Mouse (Mus musculus) MEL (cell line): ENCODE results near the gene Rnf181. TPM values are rescaled to one million over a fixed set of nuclear protein-coding genes. Genes with fewer than 3 reads are reported as not detected.

ENCODE experiments used
- DNase-seq: peaks from one replicate; pipeline ENCODE4 v3.0.0; 2011; ENCODE audit warnings: low read depth, low spot score
- H3K27ac ChIP-seq: 2 replicates; pipeline ENCODE4 v1.5.1; 2012; ENCODE audit warnings: low read depth, mild to moderate bottlenecking, control low read depth, low read length, moderate library complexity; ENCODE audit not compliant: control insufficient read depth
- H3K27me3 ChIP-seq, 2 experiments: fragments of 150-350 bp in 1 of 2; sonication (generic) in 1 of 2; 2 replicates each; pipeline ENCODE4 v1.6.1; 2012; ENCODE audit warnings: low read length in 2 of 2, mild to moderate bottlenecking in 2 of 2, improper control_type of control experiment in 1 of 2, moderate library complexity in 1 of 2; ENCODE audit not compliant: insufficient read depth in 2 of 2, control insufficient read depth in 1 of 2
- H3K36me3 ChIP-seq, 2 experiments: 2 replicates each; pipeline ENCODE4 v1.6.1; 2012 to 2014; ENCODE audit warnings: low read length in 2 of 2, improper control_type of control experiment in 1 of 2, inconsistent platforms in 1 of 2, mild to moderate bottlenecking in 1 of 2; ENCODE audit not compliant: insufficient read depth in 2 of 2, control insufficient read depth in 1 of 2
- H3K4me1 ChIP-seq, 2 experiments: fragments of 150-350 bp in 1 of 2; sonication (generic) in 1 of 2; 2 replicates each; pipeline ENCODE4 v1.6.1; 2012; ENCODE audit warnings: low read length in 2 of 2, improper control_type of control experiment in 1 of 2, mild to moderate bottlenecking in 1 of 2; ENCODE audit not compliant: insufficient read depth in 2 of 2, control insufficient read depth in 1 of 2
- H3K4me3 ChIP-seq, 2 experiments: fragments of 150-350 bp in 1 of 2; sonication (generic) in 1 of 2; 2 replicates each; pipeline ENCODE4 v1.5.1; 2012; ENCODE audit warnings: low read depth in 2 of 2, low read length in 2 of 2, mild to moderate bottlenecking in 2 of 2, moderate library complexity in 2 of 2, control low read depth in 1 of 2, improper control_type of control experiment in 1 of 2; ENCODE audit not compliant: control insufficient read depth in 1 of 2, insufficient read depth in 1 of 2
- H3K79me2 ChIP-seq: 2 replicates; pipeline ENCODE4 v1.6.1; 2012; ENCODE audit warnings: mild to moderate bottlenecking, low read length, moderate library complexity; ENCODE audit not compliant: control insufficient read depth, poor library complexity, insufficient read depth
- H3K9ac ChIP-seq: 2 replicates; pipeline ENCODE4 v1.6.1; 2012; ENCODE audit warnings: low read depth, mild to moderate bottlenecking, control low read depth, low read length, moderate library complexity; ENCODE audit not compliant: control insufficient read depth, poor library complexity, severe bottlenecking
- H3K9me3 ChIP-seq: fragments of 150-350 bp; sonication (generic); replicated peaks from 2 replicates; pipeline ENCODE4 v1.6.1; 2012; ENCODE audit warnings: mild to moderate bottlenecking, low read length, improper control_type of control experiment, moderate library complexity; ENCODE audit not compliant: insufficient read depth
- BHLHE40 ChIP-seq: IDR thresholded peaks from 2 replicates; pipeline ENCODE4 v1.6.1; 2012; ENCODE audit warnings: low read depth, mild to moderate bottlenecking, inconsistent platforms, low read length, improper control_type of control experiment, borderline replicate concordance
- CHD1 ChIP-seq: IDR thresholded peaks from 2 replicates; pipeline ENCODE4 v1.6.1; 2012; ENCODE audit warnings: low read depth, mild to moderate bottlenecking, inconsistent platforms, low read length, improper control_type of control experiment
- CTCF ChIP-seq, 3 experiments: IDR thresholded peaks in 2 of 3; conservative IDR thresholded peaks in 1 of 3; 2 replicates each; pipeline ENCODE4 v1.5.1; 2011 to 2012; ENCODE audit warnings: low read length in 3 of 3, low read depth in 2 of 3, mild to moderate bottlenecking in 2 of 3, improper control_type of control experiment in 1 of 3, inconsistent platforms in 1 of 3, mixed read lengths in 1 of 3, moderate library complexity in 1 of 3; ENCODE audit not compliant: control insufficient read depth in 1 of 3, insufficient read depth in 1 of 3, poor library complexity in 1 of 3, severe bottlenecking in 1 of 3
- E2F4 ChIP-seq: IDR thresholded peaks from 2 replicates; pipeline ENCODE4 v1.6.1; 2011; ENCODE audit warnings: low read depth, low read length, improper control_type of control experiment, borderline replicate concordance
- ELF1 ChIP-seq: IDR thresholded peaks from 2 replicates; pipeline ENCODE4 v1.6.1; 2014; ENCODE audit warnings: low read depth, mild to moderate bottlenecking, inconsistent platforms, low read length, improper control_type of control experiment, moderate library complexity
- EP300 ChIP-seq, 2 experiments: IDR thresholded peaks; 2 replicates each; pipeline ENCODE4 v1.6.1; 2011; ENCODE audit warnings: improper control_type of control experiment in 2 of 2, low read length in 2 of 2, low read depth in 1 of 2, mild to moderate bottlenecking in 1 of 2
- ETS1 ChIP-seq: IDR thresholded peaks from 2 replicates; pipeline ENCODE4 v1.6.1; 2012; ENCODE audit warnings: low read depth, mild to moderate bottlenecking, inconsistent platforms, low read length, improper control_type of control experiment, moderate library complexity
- GABPA ChIP-seq: IDR thresholded peaks from 2 replicates; pipeline ENCODE4 v1.6.1; 2012; ENCODE audit warnings: low read depth, mild to moderate bottlenecking, inconsistent platforms, low read length, improper control_type of control experiment, moderate library complexity
- GATA1 ChIP-seq: IDR thresholded peaks from 2 replicates; pipeline ENCODE4 v1.6.1; 2011; ENCODE audit warnings: low read depth, low read length, improper control_type of control experiment
- HCFC1 ChIP-seq: IDR thresholded peaks from 2 replicates; pipeline ENCODE4 v1.6.1; 2012; ENCODE audit warnings: low read depth, mild to moderate bottlenecking, inconsistent platforms, low read length, improper control_type of control experiment, moderate library complexity
- KAT2A ChIP-seq: conservative IDR thresholded peaks from 2 replicates; pipeline ENCODE4 v1.6.1; 2012; ENCODE audit warnings: low read depth, low read length, improper control_type of control experiment, inconsistent platforms
- MAZ ChIP-seq: IDR thresholded peaks from 2 replicates; pipeline ENCODE4 v1.6.1; 2012; ENCODE audit warnings: low read depth, mild to moderate bottlenecking, inconsistent platforms, low read length, improper control_type of control experiment
- MXI1 ChIP-seq: IDR thresholded peaks from 2 replicates; pipeline ENCODE4 v1.6.1; 2011; ENCODE audit warnings: mild to moderate bottlenecking, low read depth, low read length, improper control_type of control experiment
- NELFE ChIP-seq: IDR thresholded peaks from 2 replicates; pipeline ENCODE4 v1.6.1; 2011; ENCODE audit warnings: low read depth, low read length, improper control_type of control experiment
- POLR2A ChIP-seq, 2 experiments: IDR thresholded peaks; 2 replicates each; pipeline ENCODE4 v1.6.1; 2011 to 2012; ENCODE audit warnings: low read length in 2 of 2, mild to moderate bottlenecking in 2 of 2, control low read depth in 1 of 2, improper control_type of control experiment in 1 of 2, low read depth in 1 of 2, moderate library complexity in 1 of 2; ENCODE audit not compliant: control insufficient read depth in 1 of 2, insufficient read depth in 1 of 2, poor library complexity in 1 of 2
- POLR2AphosphoS2 ChIP-seq: IDR thresholded peaks from 2 replicates; pipeline ENCODE4 v1.6.1; 2011; ENCODE audit warnings: low read length, improper control_type of control experiment
- POLR2AphosphoS5 ChIP-seq: IDR thresholded peaks from 2 replicates; pipeline ENCODE4 v1.6.1; 2012; ENCODE audit warnings: low read depth, borderline replicate concordance, mild to moderate bottlenecking, inconsistent platforms, low read length, moderate library complexity, mixed read lengths
- RCOR1 ChIP-seq: IDR thresholded peaks from 2 replicates; pipeline ENCODE4 v1.6.1; 2012; ENCODE audit warnings: low read depth, mild to moderate bottlenecking, inconsistent platforms, low read length, improper control_type of control experiment
- SIN3A ChIP-seq: IDR thresholded peaks from 2 replicates; pipeline ENCODE4 v1.6.1; 2012; ENCODE audit warnings: low read length, improper control_type of control experiment, inconsistent platforms
- TAL1 ChIP-seq: IDR thresholded peaks from 2 replicates; pipeline ENCODE4 v1.6.1; 2012; ENCODE audit warnings: mild to moderate bottlenecking, inconsistent platforms, low read length, moderate library complexity, mixed read lengths
- TCF12 ChIP-seq: IDR thresholded peaks from 2 replicates; pipeline ENCODE4 v1.6.1; 2014; ENCODE audit warnings: low read depth, mild to moderate bottlenecking, inconsistent platforms, low read length, improper control_type of control experiment, moderate library complexity
- UBTF ChIP-seq: IDR thresholded peaks from 2 replicates; pipeline ENCODE4 v1.6.1; 2012; ENCODE audit warnings: low read depth, mild to moderate bottlenecking, inconsistent platforms, low read length, improper control_type of control experiment, moderate library complexity, borderline replicate concordance; ENCODE audit not compliant: insufficient read depth
- USF1 ChIP-seq: IDR thresholded peaks from 2 replicates; pipeline ENCODE4 v1.6.1; 2014; ENCODE audit warnings: low read depth, mild to moderate bottlenecking, inconsistent platforms, low read length, improper control_type of control experiment, moderate library complexity
- USF2 ChIP-seq, 2 experiments: IDR thresholded peaks; 2 replicates each; pipeline ENCODE4 v1.6.1; 2011 to 2012; ENCODE audit warnings: improper control_type of control experiment in 2 of 2, low read length in 2 of 2, borderline replicate concordance in 1 of 2, inconsistent platforms in 1 of 2, low read depth in 1 of 2, mild to moderate bottlenecking in 1 of 2; ENCODE audit not compliant: insufficient read depth in 1 of 2
- ZKSCAN1 ChIP-seq: IDR thresholded peaks from 2 replicates; pipeline ENCODE4 v1.6.1; 2012; ENCODE audit warnings: low read depth, mild to moderate bottlenecking, inconsistent platforms, low read length, improper control_type of control experiment, moderate library complexity
- ZMIZ1 ChIP-seq: IDR thresholded peaks from 2 replicates; pipeline ENCODE4 v1.6.1; 2012; ENCODE audit warnings: low read depth, mild to moderate bottlenecking, inconsistent platforms, low read length, improper control_type of control experiment, moderate library complexity
- ZNF384 ChIP-seq: IDR thresholded peaks from 2 replicates; pipeline ENCODE4 v1.6.1; 2012; ENCODE audit warnings: low read depth, mild to moderate bottlenecking, inconsistent platforms, low read length, improper control_type of control experiment
- polyA plus RNA-seq, 2 experiments: library from polyadenylated mRNA; stranded (reverse) in 1 of 2; unstranded in 1 of 2; fragments of >175 nt in 1 of 2; fragments of >200 nt in 1 of 2; gene quantifications; 2 replicates each; pipeline versions ENCODE4 v1.2.1 to v1.2.4; 2012; ENCODE audit warnings: low replicate concordance in 2 of 2, low read depth in 1 of 2; ENCODE audit not compliant: insufficient read length in 2 of 2, insufficient read depth in 1 of 2, missing spikeins in 1 of 2
- total RNA-seq: library from RNA; depleted of rRNA; stranded (reverse); fragments of 300-350 nt; gene quantifications from 2 replicates; pipeline ENCODE4 v1.2.3, GENCODE M21; 2012

Rnf181 gene
- total and polyA plus RNA-seq, 3 experiments = 47.2 to 268 (median 107) TPM

GRCm38 (mm10) chr6:72358086-72358764 lies 8.5 kb downstream of the Rnf181 start:
- Histone ChIP-seq H3K9ac (no peak overlapping the region), H3K9me3 (no peaks in the 10 kb centered on the region), H3K27ac (no peak overlapping the region), H3K79me2 (peaks cover 8% of the 10 kb centered on the region), H3K36me3 (peaks cover 0 to 20% of the 10 kb centered on the region in 2 experiments; a peak in 2 of 4 replicates), H3K27me3 (no peaks in the 10 kb centered on the region), H3K4me1 (peaks cover 0 to 21% of the 10 kb centered on the region in 2 experiments; a peak in 2 of 4 replicates), H3K4me3 (no peak overlapping the region)
- DNase-seq = no peak
- no peak for TF ChIP-seq KAT2A
- peak in 1 of 2 experiments; percentile 20; a peak in 1 of 4 replicates for TF ChIP-seq POLR2A (IDR thresholded peaks at IDR 0.05; ENCODE audit: control insufficient read depth in 1 of 2, insufficient read depth in 1 of 2, low read depth in 1 of 2, low read length in 2 of 2, poor library complexity in 1 of 2)
- TF ChIP-seq E2F4 = no peak
- TF ChIP-seq, all 39 proteins: peak for 1

- Histone ChIP-seq H3K27me3 (no peaks in the 10 kb centered on the region), H3K79me2 (peaks cover 8% of the 10 kb centered on the region), H3K4me1 (peaks cover 0 to 18% of the 10 kb centered on the region in 2 experiments; a peak in 2 of 4 replicates), H3K36me3 (peaks cover under 1 to 15% of the 10 kb centered on the region in 2 experiments), H3K4me3 (no peak overlapping the region), H3K9me3 (no peaks in the 10 kb centered on the region), H3K9ac (no peak overlapping the region), H3K27ac (no peak overlapping the region)
- DNase-seq = peak; percentile 72
- peak; percentile 99 for TF ChIP-seq RCOR1
- TF ChIP-seq CTCF (IDR thresholded peaks at IDR 0.05 in 2 of 3, conservative IDR thresholded peaks at IDR 0.05 in 1 of 3; ENCODE audit: control insufficient read depth in 1 of 3, insufficient read depth in 1 of 3, low read depth in 2 of 3, low read length in 3 of 3, poor library complexity in 1 of 3, severe bottlenecking in 1 of 3) = no peak
- TF ChIP-seq BHLHE40 = peak; percentile 35; the same call in 1 of the 2 replicates
- peak; percentile 26; the same call in 1 of the 2 replicates for TF ChIP-seq ZMIZ1
- TF ChIP-seq ELF1 = no peak
- no peak for TF ChIP-seq SIN3A
- peak; percentile 28 to 75; a peak in 2 of 4 replicates for TF ChIP-seq EP300 (IDR thresholded peaks at IDR 0.05; ENCODE audit: low read depth in 1 of 2, low read length in 2 of 2)
- TF ChIP-seq ZNF384 = no peak
- TF ChIP-seq GATA1 = peak; percentile 83
- no peak for TF ChIP-seq HCFC1
- no peak for TF ChIP-seq GABPA
- TF ChIP-seq TCF12 = peak; percentile 88
- TF ChIP-seq MAZ = peak; percentile 56; the same call in 1 of the 2 replicates
- peak; percentile 26; the same call in 1 of the 2 replicates for TF ChIP-seq MXI1
- no peak for TF ChIP-seq CHD1
- no peak for TF ChIP-seq USF1
- TF ChIP-seq USF2 (IDR thresholded peaks at IDR 0.05; ENCODE audit: borderline replicate concordance in 1 of 2, insufficient read depth in 1 of 2, low read depth in 1 of 2, low read length in 2 of 2) = no peak
- TF ChIP-seq POLR2AphosphoS2 = no peak; the same call in 1 of the 2 replicates
- peak; percentile 90 for TF ChIP-seq TAL1
- TF ChIP-seq ETS1 = peak; percentile 44; the same call in 1 of the 2 replicates
- no peak for TF ChIP-seq POLR2AphosphoS5
- no peak for TF ChIP-seq UBTF
- no peak for TF ChIP-seq NELFE
- TF ChIP-seq ZKSCAN1 = no peak
Measured at GRCm38 (mm10) chr6:72357164-72358079, 9.3 kb downstream of the Rnf181 start.
